Mouse (Mus musculus) liver, embryonic 14.5 days (tissue): Measurements from ENCODE around the gene Nodal. TPM values are rescaled to one million over a fixed set of nuclear protein-coding genes. Genes with fewer than 3 reads are reported as not detected.

Experiments used
- ATAC-seq: fragments of 200-750 bp; cut with Nextera tagmentation; 2 replicates; pipeline ENCODE4 v1.8.0; 2017; ENCODE audit warnings: moderate number of reproducible peaks, mild to moderate bottlenecking, moderate library complexity; ENCODE audit not compliant: insufficient read depth
- DNase-seq, 3 experiments: peaks; one replicate each; pipeline ENCODE4 v3.0.0-alpha.2; 2012 to 2013; ENCODE audit warnings: low read depth in 3 of 3, low spot score in 3 of 3
- H3K27ac ChIP-seq: fragments of 300-500 bp; sonication (generic); 2 replicates; pipeline ENCODE4 v1.5.1; 2014; ENCODE audit warnings: moderate library complexity, mild to moderate bottlenecking, control low read depth, inconsistent platforms
- H3K27me3 ChIP-seq: fragments of 300-500 bp; sonication (generic); 2 replicates; pipeline ENCODE4 v1.6.1; 2014; ENCODE audit warnings: mild to moderate bottlenecking, low read length, moderate library complexity; ENCODE audit not compliant: control insufficient read depth, insufficient read depth
- H3K36me3 ChIP-seq: fragments of 300-500 bp; sonication (generic); replicated peaks from 2 replicates; pipeline ENCODE4 v1.6.1; 2014; ENCODE audit warnings: low read depth; ENCODE audit not compliant: control insufficient read depth, insufficient read depth
- H3K4me1 ChIP-seq, 2 experiments: fragments of 200-500 bp in 1 of 2; fragments of 300-500 bp in 1 of 2; sonication (generic) in 1 of 2; replicated peaks; 2 replicates each; pipeline ENCODE4 v1.6.1; 2012 to 2014; ENCODE audit warnings: antibody characterized with exemption in 1 of 2, inconsistent platforms in 1 of 2, low read length in 1 of 2; ENCODE audit not compliant: control insufficient read depth in 2 of 2, insufficient read depth in 2 of 2
- H3K4me2 ChIP-seq: fragments of 300-500 bp; sonication (generic); 2 replicates; pipeline ENCODE4 v1.6.1; 2014; ENCODE audit warnings: low read depth, mild to moderate bottlenecking, control low read depth, moderate library complexity
- H3K4me3 ChIP-seq, 2 experiments: fragments of 200-500 bp in 1 of 2; fragments of 300-500 bp in 1 of 2; sonication (generic) in 1 of 2; 2 replicates each; pipeline ENCODE4 v1.5.1; 2012 to 2014; ENCODE audit warnings: low read depth in 2 of 2, low read length in 2 of 2, mild to moderate bottlenecking in 2 of 2, control low read depth in 1 of 2, inconsistent platforms in 1 of 2, moderate library complexity in 1 of 2; ENCODE audit not compliant: insufficient read depth in 1 of 2
- H3K9ac ChIP-seq: fragments of 300-500 bp; sonication (generic); replicated peaks from 2 replicates; pipeline ENCODE4 v1.6.1; 2014; ENCODE audit warnings: mild to moderate bottlenecking, control low read depth, moderate library complexity
- H3K9me3 ChIP-seq: fragments of 300-500 bp; sonication (generic); 2 replicates; pipeline ENCODE4 v1.6.1; 2016; ENCODE audit warnings: low read length, mixed read lengths; ENCODE audit not compliant: control insufficient read depth
- CTCF ChIP-seq: IDR thresholded peaks from 2 replicates; pipeline ENCODE4 v1.5.1; 2016; ENCODE audit warnings: antibody characterized with exemption, low read depth, control low read depth
- EP300 ChIP-seq: IDR thresholded peaks from 2 replicates; pipeline ENCODE4 v1.6.1; 2016; ENCODE audit warnings: antibody characterized with exemption, low read depth
- WGBS: fragments of 180-500 bp; shearing (Covaris S2); extraction: QIAGEN DNeasy Blood & Tissue Kit; methylation state at CpG from one replicate; pipeline ENCODE4 v1.1.7; 2014; ENCODE audit not compliant: insufficient replicate concordance; 5-methylcytosine and 5-hydroxymethylcytosine counted together
- polyA plus RNA-seq, 2 experiments: library from polyadenylated mRNA; depleted of rRNA in 1 of 2; stranded (reverse) in 1 of 2; unstranded in 1 of 2; fragments of >200 nt; fragmentation: Nextera tagmentation in 1 of 2; extraction: Ambion mirVana in 1 of 2; gene quantifications; 2 replicates each; pipeline versions ENCODE4 v1.2.1 to v1.2.3; 2012 to 2014

Gene Nodal
- polyA plus RNA-seq, 2 experiments: 0.57 to 0.58 TPM

GRCm38 (mm10) chr10:61431375-61431774, 13.6 kb downstream of the Nodal start:
- Histone ChIP-seq H3K9me3 (no peaks in the 10 kb centered on the region), H3K27me3 (no peaks in the 10 kb centered on the region), H3K9ac (no peak overlapping the region), H3K4me3 (no peak overlapping the region), H3K4me2 (no peak overlapping the region), H3K27ac (no peak overlapping the region), H3K36me3 (peaks cover 53% of the 10 kb centered on the region), H3K4me1 (no peaks in the 10 kb centered on the region; a peak in 1 of 4 replicates)
- WGBS: 89% methylated on average over 9 of the region's 9 CpGs
- TF ChIP-seq CTCF: no peak
- TF ChIP-seq EP300: no peak
- ATAC-seq: no peak
- no peak for DNase-seq

DNA sequence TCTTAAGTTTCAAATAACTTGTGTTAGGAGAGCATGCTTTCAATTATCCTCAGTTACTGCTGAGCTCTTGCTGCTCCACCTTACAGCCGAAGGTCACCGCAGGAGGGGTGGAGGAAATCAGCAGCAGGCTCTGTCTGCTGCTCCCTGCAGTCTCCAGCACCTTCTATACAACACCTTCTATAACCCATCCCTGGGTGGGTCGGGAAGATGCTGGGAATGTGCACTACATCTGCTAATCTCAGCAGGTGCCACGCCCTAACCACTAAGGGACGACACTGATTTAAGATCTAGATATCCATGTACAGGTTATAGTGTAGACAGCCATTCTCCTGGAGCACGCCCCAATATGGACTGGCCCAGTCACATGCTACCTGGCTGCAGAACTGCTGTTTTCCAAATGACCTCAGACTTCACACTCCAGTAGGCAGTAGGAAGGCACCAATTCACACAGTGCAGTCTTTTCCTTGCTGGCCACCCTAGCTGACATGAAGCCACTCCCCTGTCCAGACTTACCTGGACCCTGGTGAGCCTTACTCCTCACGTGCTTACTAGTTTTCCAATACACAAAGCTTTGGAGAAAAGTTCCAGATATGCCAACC, 22.5 kb downstream of the Nodal start:
- H3K9me3 ChIP-seq: no peaks in the 10 kb centered on the region
- TF ChIP-seq CTCF (no peak), EP300 (no peak)
- WGBS: 75% methylated on average over 7 of the region's 7 CpGs
- no peak overlapping the region for H3K4me2 ChIP-seq
- H3K4me1 ChIP-seq: peaks cover 0 to 9% of the 10 kb centered on the region in 2 experiments; a peak in 2 of 4 replicates
- DNase-seq: no peak
- H3K4me3 ChIP-seq: no peak overlapping the region
- H3K27ac ChIP-seq: no peak overlapping the region
- H3K9ac ChIP-seq: no peak overlapping the region
- peaks cover 22% of the 10 kb centered on the region for H3K36me3 ChIP-seq
- no peak for ATAC-seq
- H3K27me3 ChIP-seq: no peaks in the 10 kb centered on the region

GRCm38 (mm10) chr10:61443456-61443855, 25.7 kb downstream of the Nodal start:
- WGBS: 59% methylated on average over 6 of the region's 6 CpGs
- no peak for ATAC-seq
- no peak for DNase-seq

DNA sequence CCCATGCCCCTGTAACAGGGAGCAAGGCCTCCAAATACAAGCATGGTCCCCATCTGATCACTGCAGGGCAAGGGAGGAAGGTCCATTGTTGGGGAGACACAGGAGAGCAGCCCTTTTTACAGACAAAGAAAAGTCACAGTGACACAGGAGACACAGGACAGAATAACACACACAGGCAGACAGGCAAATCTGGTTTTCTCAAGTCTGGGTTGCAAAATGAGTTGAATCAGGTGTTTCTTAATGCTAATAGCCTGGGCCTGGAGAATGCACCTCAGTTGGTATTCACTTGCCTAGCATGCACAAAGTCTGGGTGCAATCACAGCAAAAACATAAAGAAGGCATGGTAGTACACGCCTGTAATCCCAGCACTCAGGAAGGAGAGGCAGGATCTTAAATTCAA, 26.1 kb downstream of the Nodal start:
- Histone ChIP-seq H3K9ac (no peak overlapping the region), H3K36me3 (peaks cover 23% of the 10 kb centered on the region), H3K4me3 (no peak overlapping the region), H3K27me3 (no peaks in the 10 kb centered on the region), H3K9me3 (no peaks in the 10 kb centered on the region), H3K4me1 (peaks cover under 1 to 19% of the 10 kb centered on the region in 2 experiments; a peak in 3 of 4 replicates), H3K4me2 (no peak overlapping the region), H3K27ac (no peak overlapping the region)
- no peak for TF ChIP-seq CTCF
- no peak for TF ChIP-seq EP300
- WGBS: 76% methylated on average over 1 of the region's 1 CpGs
- ATAC-seq (no peak), DNase-seq (no peak)

More at GRCm38 (mm10) chr10:61443456-61443855, 25.7 kb downstream of the Nodal start:
- TF ChIP-seq EP300 (no peak), CTCF (no peak)
- no peaks in the 10 kb centered on the region for H3K9me3 ChIP-seq
- peaks cover 21% of the 10 kb centered on the region for H3K36me3 ChIP-seq
- peaks cover 0 to 16% of the 10 kb centered on the region in 2 experiments; a peak in 3 of 4 replicates for H3K4me1 ChIP-seq
- H3K27me3 ChIP-seq: no peaks in the 10 kb centered on the region
- no peak overlapping the region for H3K9ac ChIP-seq
- H3K4me3 ChIP-seq: no peak overlapping the region
- no peak overlapping the region for H3K27ac ChIP-seq
- no peak overlapping the region for H3K4me2 ChIP-seq

DNA sequence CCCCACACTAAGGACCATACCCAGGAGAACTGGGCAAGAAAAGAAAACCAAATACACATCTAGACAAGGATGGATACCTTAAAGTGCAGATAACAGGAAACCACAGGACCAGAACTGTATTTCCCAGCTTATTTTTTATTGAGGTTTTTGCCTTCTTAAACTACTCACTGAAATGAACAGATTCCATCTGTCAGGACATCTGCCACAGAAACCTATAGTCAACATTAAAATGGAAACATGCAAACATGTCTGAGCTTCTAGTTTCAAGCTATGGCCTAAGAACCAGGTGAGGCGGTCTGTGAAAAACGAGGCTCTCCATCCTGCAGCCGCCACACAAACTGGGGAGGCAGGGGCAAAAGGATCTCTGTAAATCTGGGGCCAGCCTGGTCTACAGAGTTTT, 27.2 kb downstream of the Nodal start:
- Histone ChIP-seq H3K27ac (no peak overlapping the region), H3K9me3 (no peaks in the 10 kb centered on the region), H3K4me3 (no peak overlapping the region), H3K4me1 (peaks cover 11 to 29% of the 10 kb centered on the region in 2 experiments), H3K4me2 (no peak overlapping the region), H3K27me3 (no peaks in the 10 kb centered on the region), H3K36me3 (peaks cover 26% of the 10 kb centered on the region), H3K9ac (no peak overlapping the region)
- DNase-seq: no peak
- 79% methylated on average over 3 of the region's 3 CpGs for WGBS
- no peak for TF ChIP-seq CTCF
- no peak for TF ChIP-seq EP300
- ATAC-seq: no peak
